Mouse (Mus musculus) liver, embryonic 14.5 days (tissue): ENCODE results near the gene Crtac1. TPM values are rescaled to one million over a fixed set of nuclear protein-coding genes. Genes with fewer than 3 reads are reported as not detected.

Source experiments
- ATAC-seq: fragments of 200-750 bp; cut with Nextera tagmentation; 2 replicates; pipeline ENCODE4 v1.8.0; 2017; ENCODE audit warnings: moderate number of reproducible peaks, mild to moderate bottlenecking, moderate library complexity; ENCODE audit not compliant: insufficient read depth
- DNase-seq, 3 experiments: peaks; one replicate each; pipeline ENCODE4 v3.0.0-alpha.2; 2012 to 2013; ENCODE audit warnings: low read depth in 3 of 3, low spot score in 3 of 3
- H3K27ac ChIP-seq: fragments of 300-500 bp; sonication (generic); 2 replicates; pipeline ENCODE4 v1.5.1; 2014; ENCODE audit warnings: moderate library complexity, mild to moderate bottlenecking, control low read depth, inconsistent platforms
- H3K27me3 ChIP-seq: fragments of 300-500 bp; sonication (generic); 2 replicates; pipeline ENCODE4 v1.6.1; 2014; ENCODE audit warnings: mild to moderate bottlenecking, low read length, moderate library complexity; ENCODE audit not compliant: control insufficient read depth, insufficient read depth
- H3K36me3 ChIP-seq: fragments of 300-500 bp; sonication (generic); replicated peaks from 2 replicates; pipeline ENCODE4 v1.6.1; 2014; ENCODE audit warnings: low read depth; ENCODE audit not compliant: control insufficient read depth, insufficient read depth
- H3K4me1 ChIP-seq, 2 experiments: fragments of 200-500 bp in 1 of 2; fragments of 300-500 bp in 1 of 2; sonication (generic) in 1 of 2; replicated peaks; 2 replicates each; pipeline ENCODE4 v1.6.1; 2012 to 2014; ENCODE audit warnings: antibody characterized with exemption in 1 of 2, inconsistent platforms in 1 of 2, low read length in 1 of 2; ENCODE audit not compliant: control insufficient read depth in 2 of 2, insufficient read depth in 2 of 2
- H3K4me2 ChIP-seq: fragments of 300-500 bp; sonication (generic); 2 replicates; pipeline ENCODE4 v1.6.1; 2014; ENCODE audit warnings: low read depth, mild to moderate bottlenecking, control low read depth, moderate library complexity
- H3K4me3 ChIP-seq, 2 experiments: fragments of 200-500 bp in 1 of 2; fragments of 300-500 bp in 1 of 2; sonication (generic) in 1 of 2; 2 replicates each; pipeline ENCODE4 v1.5.1; 2012 to 2014; ENCODE audit warnings: low read depth in 2 of 2, low read length in 2 of 2, mild to moderate bottlenecking in 2 of 2, control low read depth in 1 of 2, inconsistent platforms in 1 of 2, moderate library complexity in 1 of 2; ENCODE audit not compliant: insufficient read depth in 1 of 2
- H3K9ac ChIP-seq: fragments of 300-500 bp; sonication (generic); replicated peaks from 2 replicates; pipeline ENCODE4 v1.6.1; 2014; ENCODE audit warnings: mild to moderate bottlenecking, control low read depth, moderate library complexity
- H3K9me3 ChIP-seq: fragments of 300-500 bp; sonication (generic); 2 replicates; pipeline ENCODE4 v1.6.1; 2016; ENCODE audit warnings: low read length, mixed read lengths; ENCODE audit not compliant: control insufficient read depth
- CTCF ChIP-seq: IDR thresholded peaks from 2 replicates; pipeline ENCODE4 v1.5.1; 2016; ENCODE audit warnings: antibody characterized with exemption, low read depth, control low read depth
- EP300 ChIP-seq: IDR thresholded peaks from 2 replicates; pipeline ENCODE4 v1.6.1; 2016; ENCODE audit warnings: antibody characterized with exemption, low read depth
- WGBS: fragments of 180-500 bp; shearing (Covaris S2); extraction: QIAGEN DNeasy Blood & Tissue Kit; methylation state at CpG from one replicate; pipeline ENCODE4 v1.1.7; 2014; ENCODE audit not compliant: insufficient replicate concordance; 5-methylcytosine and 5-hydroxymethylcytosine counted together
- polyA plus RNA-seq, 2 experiments: library from polyadenylated mRNA; depleted of rRNA in 1 of 2; stranded (reverse) in 1 of 2; unstranded in 1 of 2; fragments of >200 nt; fragmentation: Nextera tagmentation in 1 of 2; extraction: Ambion mirVana in 1 of 2; gene quantifications; 2 replicates each; pipeline versions ENCODE4 v1.2.1 to v1.2.3; 2012 to 2014

Gene Crtac1
- polyA plus RNA-seq, 2 experiments, result 0.06 TPM; not detected in 1

DNA sequence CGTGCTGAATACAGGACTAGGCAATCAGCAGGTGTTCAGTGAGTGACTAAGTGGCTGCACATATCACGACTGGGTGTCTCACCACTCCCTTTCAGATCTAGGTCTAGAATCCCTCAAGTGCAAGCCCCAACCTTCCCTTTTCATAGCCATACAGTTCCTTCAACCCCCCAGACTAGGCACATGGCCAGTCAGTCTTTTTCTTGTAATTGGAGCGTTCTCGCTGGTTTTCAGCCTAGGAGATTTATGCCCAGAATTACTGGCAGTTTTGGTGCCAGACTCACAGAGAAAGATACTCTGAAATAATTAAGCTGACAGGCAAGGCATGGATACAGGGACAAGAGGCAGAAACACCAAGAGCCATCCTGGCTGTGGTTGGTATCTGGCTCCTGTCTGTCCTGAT, 37.7 kb downstream of the Crtac1 start:
- TF ChIP-seq EP300 (no peak), CTCF (no peak)
- Histone ChIP-seq H3K4me2 (no peak overlapping the region), H3K4me1 (no peaks in the 10 kb centered on the region), H3K27me3 (no peaks in the 10 kb centered on the region), H3K27ac (no peak overlapping the region), H3K9me3 (no peaks in the 10 kb centered on the region), H3K4me3 (no peak overlapping the region), H3K9ac (no peak overlapping the region), H3K36me3 (no peaks in the 10 kb centered on the region)
- 71% methylated on average over 4 of the region's 4 CpGs for WGBS
- ATAC-seq (no peak), DNase-seq (no peak)

DNA sequence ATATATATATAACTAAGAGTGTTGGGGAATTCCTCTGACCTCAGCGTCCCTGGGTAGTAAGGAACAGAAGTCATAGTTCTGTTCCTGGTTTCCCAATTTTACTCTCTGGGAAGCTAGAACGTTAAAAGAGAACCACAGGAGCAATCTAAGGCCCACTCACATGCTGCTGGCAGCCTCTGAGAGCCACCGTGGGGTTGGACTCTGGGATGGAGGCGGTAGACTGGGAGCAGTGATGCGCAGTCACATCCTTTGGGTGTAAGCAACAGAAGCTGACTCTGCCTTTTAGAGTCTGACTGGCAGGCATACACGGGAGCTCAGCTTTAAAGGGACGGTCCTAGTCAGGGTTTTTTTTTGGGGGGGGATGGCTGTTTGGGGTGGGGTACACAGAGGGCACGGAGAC, 39.5 kb downstream of the Crtac1 start:
- TF ChIP-seq EP300 (no peak), CTCF (no peak)
- 67% methylated on average over 8 of the region's 8 CpGs for WGBS
- no peaks in the 10 kb centered on the region for H3K27me3 ChIP-seq
- no peaks in the 10 kb centered on the region for H3K36me3 ChIP-seq
- H3K4me2 ChIP-seq, result no peak overlapping the region
- H3K9me3 ChIP-seq, result no peaks in the 10 kb centered on the region
- DNase-seq (no peak), ATAC-seq (no peak)
- H3K27ac ChIP-seq, result no peak overlapping the region
- no peak overlapping the region for H3K9ac ChIP-seq
- no peaks in the 10 kb centered on the region for H3K4me1 ChIP-seq
- H3K4me3 ChIP-seq, result no peak overlapping the region

DNA sequence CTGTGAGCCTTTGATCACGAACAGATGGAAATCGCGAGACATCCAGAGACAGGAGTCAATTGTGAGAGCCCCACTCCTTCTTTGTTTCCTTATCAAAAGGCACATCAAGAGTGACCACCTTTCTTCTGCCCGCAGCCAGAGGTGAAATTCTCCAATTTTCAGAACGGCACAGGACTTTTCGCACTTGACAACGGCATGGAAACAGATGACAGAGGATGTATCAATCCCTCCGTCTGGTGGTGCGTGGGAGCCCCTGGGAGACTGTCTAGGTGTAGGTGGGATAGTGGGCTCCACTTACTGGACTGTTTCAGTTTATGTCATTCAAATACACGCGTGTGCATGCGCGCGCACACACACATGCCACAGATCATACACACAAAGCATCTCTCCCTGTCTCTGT, 42.0 kb downstream of the Crtac1 start:
- TF ChIP-seq EP300 (no peak), CTCF (no peak)
- H3K27ac ChIP-seq, result no peak overlapping the region
- H3K4me1 ChIP-seq, result no peaks in the 10 kb centered on the region
- H3K4me3 ChIP-seq, result no peak overlapping the region
- WGBS, result 81% methylated on average over 14 of the region's 14 CpGs
- H3K9me3 ChIP-seq, result no peaks in the 10 kb centered on the region
- H3K4me2 ChIP-seq, result no peak overlapping the region
- no peaks in the 10 kb centered on the region for H3K27me3 ChIP-seq
- DNase-seq (no peak), ATAC-seq (no peak)
- no peak overlapping the region for H3K9ac ChIP-seq
- H3K36me3 ChIP-seq, result no peaks in the 10 kb centered on the region

DNA sequence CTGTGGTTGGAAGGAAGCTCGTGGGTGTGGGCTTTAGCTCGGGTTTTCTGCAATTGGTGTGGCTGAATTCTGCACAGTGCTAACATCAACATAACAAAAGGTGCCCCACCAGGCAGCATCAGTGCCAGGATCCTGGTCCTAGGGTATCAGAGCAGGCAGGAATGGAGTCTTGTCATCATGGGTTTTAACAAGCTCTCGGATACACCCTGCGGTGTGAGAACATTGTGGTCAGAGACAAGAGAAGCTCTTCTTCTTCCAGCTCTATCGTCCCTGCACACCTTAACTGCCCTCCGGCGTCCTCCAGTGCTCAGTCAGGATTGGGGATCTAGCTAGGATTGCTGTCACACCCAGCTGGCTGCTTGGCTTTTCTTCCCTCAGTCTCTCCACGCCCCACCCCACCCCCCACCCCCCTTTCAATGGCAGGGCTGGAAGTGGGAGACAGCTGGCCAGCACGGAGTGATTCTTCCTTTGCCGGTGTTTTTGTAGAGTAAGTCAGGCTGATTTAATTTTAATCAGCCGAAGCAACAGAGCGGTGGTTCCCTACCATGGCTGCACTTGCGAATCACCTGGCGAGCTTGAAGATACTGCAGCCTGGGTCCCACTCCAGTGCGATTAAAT, 46.5 kb downstream of the Crtac1 start:
- H3K4me3 ChIP-seq, result no peak overlapping the region
- H3K36me3 ChIP-seq, result no peaks in the 10 kb centered on the region
- no peaks in the 10 kb centered on the region for H3K4me1 ChIP-seq
- H3K27ac ChIP-seq, result no peak overlapping the region
- H3K9ac ChIP-seq, result no peak overlapping the region
- WGBS, result 19% methylated on average over 15 of the region's 15 CpGs
- H3K4me2 ChIP-seq, result no peak overlapping the region
- ATAC-seq (no peak), DNase-seq (no peak)
- H3K9me3 ChIP-seq, result no peaks in the 10 kb centered on the region
- TF ChIP-seq CTCF, result no peak
- TF ChIP-seq EP300, result no peak
- H3K27me3 ChIP-seq, result peaks cover 17% of the 10 kb centered on the region

DNA sequence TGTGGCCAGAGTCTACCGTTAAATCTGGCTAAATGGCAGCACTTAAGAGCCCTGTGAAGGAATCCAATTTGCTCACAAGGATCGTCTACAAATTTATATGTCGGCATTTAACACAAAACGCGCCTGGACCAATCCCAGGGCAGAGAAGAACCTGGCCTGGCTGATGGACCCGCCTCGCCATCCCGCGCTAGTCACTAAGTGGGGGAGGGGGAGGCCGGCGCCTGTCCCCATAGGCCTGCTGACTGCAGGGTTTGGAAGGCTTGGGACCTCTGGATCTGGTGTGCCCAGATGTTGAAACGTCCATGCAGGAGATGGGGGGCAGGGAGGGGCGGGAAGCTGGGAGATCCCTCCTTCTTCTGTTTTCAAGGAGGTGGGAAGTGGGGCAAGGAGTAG, 50.6 kb downstream of the Crtac1 start:
- Histone ChIP-seq H3K4me3 (no peak overlapping the region), H3K27me3 (peaks cover 20% of the 10 kb centered on the region), H3K4me2 (no peak overlapping the region), H3K36me3 (no peaks in the 10 kb centered on the region), H3K9ac (no peak overlapping the region), H3K27ac (no peak overlapping the region), H3K4me1 (no peaks in the 10 kb centered on the region), H3K9me3 (no peaks in the 10 kb centered on the region)
- ATAC-seq (no peak), DNase-seq (no peak)
- WGBS, result 6% methylated on average over 13 of the region's 13 CpGs
- TF ChIP-seq CTCF (no peak), EP300 (no peak)
